Mouse (Mus musculus) kidney, adult 10 weeks (tissue): ENCODE measurements around the gene Nlrp3. TPM values are rescaled to one million over a fixed set of nuclear protein-coding genes. Genes with fewer than 3 reads are reported as not detected.

Experiments
- polyA plus RNA-seq: library from polyadenylated mRNA; stranded (reverse); fragments of 350-450 nt; fragmentation: Illumina TruSeq; extraction: RNeasy Lipid Tissue Mini Kit (QIAGEN cat#74804); gene quantifications from one replicate; pipeline ENCODE4 v1.2.3, GENCODE M21; 2014; ENCODE audit warnings: low read depth, low replicate concordance

Gene Nlrp3
- polyA plus RNA-seq: not detected

GRCm38 (mm10) chr11:59541324-59541723, at the start of gene Nlrp3:
Gene Nlrp3, plus strand, starts transcription at chr11:59541568.

DNA sequence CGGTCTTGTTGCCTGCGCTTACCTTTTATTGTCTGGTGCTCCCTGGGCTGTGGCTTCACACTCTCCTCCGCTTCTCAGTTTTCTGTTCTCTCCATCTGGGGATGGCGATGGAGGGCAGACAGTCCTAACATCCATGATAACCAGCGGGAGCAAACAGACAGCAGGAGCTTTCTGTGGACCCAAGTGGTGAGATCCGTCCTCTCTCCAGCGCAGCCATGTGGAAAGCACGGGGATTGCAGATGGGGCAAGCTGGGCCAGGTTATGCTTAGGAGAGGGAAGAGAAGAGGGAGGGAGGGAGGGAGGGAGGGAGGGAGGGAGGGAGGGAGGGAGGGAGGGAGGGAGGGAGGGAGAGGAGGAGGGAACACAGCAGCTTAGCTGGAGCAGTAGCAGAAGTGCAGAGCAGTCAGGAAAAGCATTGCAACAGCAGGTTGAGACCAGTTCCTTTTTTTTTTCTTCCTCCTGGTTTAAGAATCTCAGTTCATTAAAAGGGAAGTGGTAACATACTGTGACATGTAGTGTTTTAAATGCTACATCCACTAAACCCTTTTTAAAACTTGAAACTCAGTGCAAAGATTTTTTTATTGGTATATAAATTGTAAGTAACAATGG, 14.8 kb upstream of the Nlrp3 start, which contains the start of gene Zkscan17:
Gene Zkscan17, minus strand, starts transcription at position 280 of the 609 bp plus-strand sequence.

DNA sequence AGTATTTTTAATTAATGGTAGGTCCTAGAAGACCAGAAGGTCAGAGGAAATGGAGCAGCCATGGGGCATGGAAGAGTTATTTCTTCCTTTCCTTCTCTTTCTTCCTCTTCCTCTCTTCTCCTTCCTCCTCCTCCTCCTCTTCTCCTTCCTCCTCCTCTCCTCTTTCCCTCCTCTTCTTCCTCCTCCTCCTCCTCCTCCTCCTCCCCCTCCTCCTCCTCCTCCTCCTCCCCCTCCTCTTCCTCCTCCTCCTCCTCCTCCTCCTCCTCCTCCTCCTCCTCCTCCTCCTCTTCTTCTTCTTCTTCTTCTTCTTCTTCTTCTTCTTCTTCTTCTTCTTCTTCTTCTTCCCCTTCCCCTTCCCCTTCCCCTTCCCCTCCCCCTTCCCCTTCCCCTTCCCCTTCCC, 34.8 kb downstream of the Nlrp3 start, which contains the start of gene Olfr222:
Gene Olfr222, minus strand, starts transcription at position 101 of the 400 bp plus-strand sequence.

GRCm38 (mm10) chr11:59593189-59593588, 51.8 kb downstream of the Nlrp3 start, which contains the start of gene Olfr223:
Gene Olfr223, minus strand, starts transcription at chr11:59593289.

Other genes starting within 250 kb of the Nlrp3 start
- gene Wnt9a, start 234.6 kb upstream of the Nlrp3 start, polyA plus RNA-seq: 0.16 TPM
- gene Prss38, start 165.9 kb upstream of the Nlrp3 start, polyA plus RNA-seq: not detected
- gene Jmjd4, start 91.5 kb upstream of the Nlrp3 start, polyA plus RNA-seq: 7.8 TPM
- 45.9 TPM for gene Snap47, start 90.4 kb upstream of the Nlrp3 start, polyA plus RNA-seq
- 7.0 TPM for gene Zfp867, start 69.1 kb upstream of the Nlrp3 start, polyA plus RNA-seq
- gene Zkscan17, start 14.8 kb upstream of the Nlrp3 start, polyA plus RNA-seq: 2.1 TPM
- gene Olfr222, start 34.7 kb downstream of the Nlrp3 start, polyA plus RNA-seq: not detected
- gene Olfr223, start 51.7 kb downstream of the Nlrp3 start, polyA plus RNA-seq: not detected
- gene Mprip, start 119.7 kb downstream of the Nlrp3 start, polyA plus RNA-seq: 20.7 TPM
- not detected for gene Pld6, start 246.1 kb downstream of the Nlrp3 start, polyA plus RNA-seq